Mouse (Mus musculus): ENCODE data around the gene Iars2.
"Not testable (repeated sequence)": the region's sequence is repeated elsewhere in the genome, so short reads cannot be mapped to it uniquely, and the experiment has no call there.

The Iars2 gene

GRCm38 (mm10) chr1:185331983-185332430 is 2.8 kb upstream of the Iars2 start, which contains the start of gene Bpnt1:
Gene Bpnt1 (plus strand): TSS chr1:185332149.
- peak; percentile 80 to 86 for DNase-seq (ENCODE audit: low spot score in 2 of 2)

- no peak for DNase-seq (ENCODE audit: low spot score in 2 of 2)
Measured at GRCm38 (mm10) chr1:185331364-185331763, 2.2 kb upstream of the Iars2 start.

- DNase-seq (ENCODE audit: low spot score in 2 of 2): no peak
Measured at GRCm38 (mm10) chr1:185329851-185330250, 655 bp upstream of the Iars2 start.

- DNase-seq (ENCODE audit: low spot score in 2 of 2): not testable (repeated sequence)
Measured at GRCm38 (mm10) chr1:185327754-185328345, 1.3 kb downstream of the Iars2 start.

- DNase-seq (ENCODE audit: low spot score in 2 of 2): no peak
Measured at GRCm38 (mm10) chr1:185315846-185316568, 13.2 kb downstream of the Iars2 start.

GRCm38 (mm10) chr1:185314546-185314945 is 14.7 kb downstream of the Iars2 start:
- DNase-seq (ENCODE audit: low spot score in 2 of 2): no peak

GRCm38 (mm10) chr1:185311949-185312348 is 17.2 kb downstream of the Iars2 start:
- no peak for DNase-seq (ENCODE audit: low spot score in 2 of 2)

GRCm38 (mm10) chr1:185308908-185309307 is 20.3 kb downstream of the Iars2 start:
- no peak for DNase-seq (ENCODE audit: low spot score in 2 of 2)

GRCm38 (mm10) chr1:185308334-185308733 is 20.9 kb downstream of the Iars2 start:
- no peak for DNase-seq (ENCODE audit: low spot score in 2 of 2)

GRCm38 (mm10) chr1:185307645-185308044 is 21.6 kb downstream of the Iars2 start:
- no peak for DNase-seq (ENCODE audit: low spot score in 2 of 2)

- DNase-seq (ENCODE audit: low spot score in 2 of 2): no peak
Measured at GRCm38 (mm10) chr1:185306836-185307235, 22.4 kb downstream of the Iars2 start.

- DNase-seq (ENCODE audit: low spot score in 2 of 2): no peak
Measured at GRCm38 (mm10) chr1:185302816-185303215, 26.4 kb downstream of the Iars2 start.

GRCm38 (mm10) chr1:185298496-185298895 is 30.7 kb downstream of the Iars2 start:
- no peak for DNase-seq (ENCODE audit: low spot score in 2 of 2)

GRCm38 (mm10) chr1:185296850-185297249 is 32.3 kb downstream of the Iars2 start:
- no peak for DNase-seq (ENCODE audit: low spot score in 2 of 2)

- DNase-seq (ENCODE audit: low spot score in 2 of 2): no peak
Measured at GRCm38 (mm10) chr1:185292646-185293360, 36.4 kb downstream of the Iars2 start.

GRCm38 (mm10) chr1:185291336-185291735 is 37.9 kb downstream of the Iars2 start:
- no peak for DNase-seq (ENCODE audit: low spot score in 2 of 2)

GRCm38 (mm10) chr1:185289231-185289630 is 40.0 kb downstream of the Iars2 start:
- no peak for DNase-seq (ENCODE audit: low spot score in 2 of 2)

GRCm38 (mm10) chr1:185287066-185287465 is 42.1 kb downstream of the Iars2 start:
- no peak for DNase-seq (ENCODE audit: low spot score in 2 of 2)

GRCm38 (mm10) chr1:185285171-185285570 is 44.0 kb downstream of the Iars2 start:
- peak in 1 of 2 experiments; percentile 23 for DNase-seq (ENCODE audit: low spot score in 2 of 2)

GRCm38 (mm10) chr1:185284740-185285139 is 44.5 kb downstream of the Iars2 start:
- DNase-seq (ENCODE audit: low spot score in 2 of 2): no peak

- no peak for DNase-seq (ENCODE audit: low spot score in 2 of 2)
Measured at GRCm38 (mm10) chr1:185283247-185283646, 45.9 kb downstream of the Iars2 start.

- DNase-seq (ENCODE audit: low spot score in 2 of 2): no peak
Measured at GRCm38 (mm10) chr1:185282846-185283245, 46.4 kb downstream of the Iars2 start.

- no peak for DNase-seq (ENCODE audit: low spot score in 2 of 2)
Measured at GRCm38 (mm10) chr1:185280616-185281015, 48.6 kb downstream of the Iars2 start.

Measured in frontal cortex, postnatal 14 days (tissue).